Mouse (Mus musculus): ENCODE results near the gene Klhdc9. TPM values are rescaled to one million over a fixed set of nuclear protein-coding genes. Genes with fewer than 3 reads are reported as not detected.

Gene Klhdc9
- total RNA-seq, 2 experiments from 2014 or later = 6.4 to 9.2 TPM

DNA sequence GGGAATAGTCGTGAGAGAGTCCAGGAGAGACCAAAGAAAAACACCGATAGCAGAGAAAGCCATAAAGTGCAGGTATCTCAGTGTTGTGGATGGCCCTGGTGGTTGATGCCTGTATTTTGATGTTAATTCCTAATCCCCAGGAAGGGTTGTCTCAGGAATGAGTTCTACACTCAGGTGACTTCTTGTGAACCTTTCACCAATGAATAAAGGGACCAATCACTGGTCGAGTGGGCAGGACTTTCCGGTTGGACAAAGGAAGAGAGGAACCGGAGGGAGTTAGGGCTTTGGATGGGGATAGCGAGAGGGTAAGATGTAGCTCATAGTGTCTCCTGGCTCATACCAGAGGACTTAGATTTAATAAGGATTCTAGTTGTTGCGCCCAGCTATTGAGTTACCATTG is 40.9 kb downstream of the Klhdc9 start:
- DNase-seq (ENCODE audit: extremely low spot score in 1 of 2, low spot score in 1 of 2) = no peak

DNA sequence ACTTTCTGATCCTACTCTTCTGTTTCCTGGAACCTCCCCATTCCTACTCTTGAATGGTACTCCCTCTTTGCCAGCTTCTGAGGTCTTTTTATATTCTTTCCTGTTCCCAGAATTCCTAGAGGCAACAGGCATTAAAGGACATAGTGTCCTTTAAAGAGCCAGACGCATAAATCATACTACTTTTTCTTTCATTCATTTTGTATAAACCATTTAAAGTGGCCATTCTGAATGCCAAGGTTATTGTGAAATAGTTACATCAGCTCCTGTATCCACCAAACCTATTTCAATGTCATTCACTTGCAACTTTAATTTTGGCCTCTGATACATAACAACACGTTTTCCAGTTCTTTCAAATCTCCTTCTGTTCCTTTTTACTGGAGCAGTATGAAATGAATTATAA is 51.3 kb downstream of the Klhdc9 start:
- DNase-seq (ENCODE audit: extremely low spot score in 1 of 2, low spot score in 1 of 2) = no peak

Other genes starting within 250 kb of the Klhdc9 start
- 1 to 10 TPM in 1 of 2 experiments, under 1 TPM in 1; 0.52 to 1.5 TPM for gene Cfap126, start 246.9 kb downstream of the Klhdc9 start, total RNA-seq (2021)
- 100 to 1,000 TPM; 204 to 220 TPM for gene Sdhc, start 210.2 kb downstream of the Klhdc9 start, total RNA-seq (2021)
- gene Mpz, start 210.1 kb downstream of the Klhdc9 start, total RNA-seq (2021) = not detected
- 10 to 100 TPM; 42.1 to 43.6 TPM for gene Pcp4l1, start 164.5 kb downstream of the Klhdc9 start, total RNA-seq (2021)
- under 1 TPM; 0.12 to 0.15 TPM for gene Nr1i3, start 146.8 kb downstream of the Klhdc9 start, total RNA-seq (2021)
- gene Tomm40l, start 138.3 kb downstream of the Klhdc9 start, total RNA-seq (2021) = 10 to 100 TPM; 81.4 to 85.9 TPM
- gene Apoa2, start 135.7 kb downstream of the Klhdc9 start, total RNA-seq (2021) = 1 to 10 TPM; 1.9 to 2.3 TPM
- gene Fcer1g, start 126.4 kb downstream of the Klhdc9 start, total RNA-seq (2021) = 10 to 100 TPM; 13.1 to 15.8 TPM
- 10 to 100 TPM; 23.5 to 26.1 TPM for gene Adamts4, start 110.4 kb downstream of the Klhdc9 start, total RNA-seq (2021)
- 100 to 1,000 TPM; 280 to 296 TPM for gene Ndufs2, start 109.4 kb downstream of the Klhdc9 start, total RNA-seq (2021)
- 10 to 100 TPM; 63.9 to 66.7 TPM for gene B4galt3, start 90.5 kb downstream of the Klhdc9 start, total RNA-seq (2021)
- 10 to 100 TPM; 21.9 to 33.4 TPM for gene Ppox, start 79.6 kb downstream of the Klhdc9 start, total RNA-seq (2021)
- 10 to 100 TPM; 58.1 to 64.8 TPM for gene Usp21, start 72.8 kb downstream of the Klhdc9 start, total RNA-seq (2021)
- 100 to 1,000 TPM; 105 to 116 TPM for gene Ufc1, start 65.8 kb downstream of the Klhdc9 start, total RNA-seq (2021)
- 10 to 100 TPM; 34.6 to 35.4 TPM for gene Dedd, start 31.7 kb downstream of the Klhdc9 start, total RNA-seq (2021)
- 10 to 100 TPM; 45.7 to 47.3 TPM for gene Nit1, start 15.2 kb downstream of the Klhdc9 start, total RNA-seq (2021)
- 100 to 1,000 TPM; 163 to 173 TPM for gene Pfdn2, start 15.1 kb downstream of the Klhdc9 start, total RNA-seq (2021)
- 1 to 10 TPM; 3.6 to 3.7 TPM for gene Nectin4, start 9.3 kb upstream of the Klhdc9 start, total RNA-seq (2021)
- 1 to 10 TPM; 1.8 to 2.0 TPM for gene Arhgap30, start 28.2 kb upstream of the Klhdc9 start, total RNA-seq (2021)
- 100 to 1,000 TPM; 113 to 139 TPM for gene Usf1, start 50.5 kb upstream of the Klhdc9 start, total RNA-seq (2021)
- gene Tstd1, start 58.1 kb upstream of the Klhdc9 start, total RNA-seq (2021) = 1 to 10 TPM; 3.1 to 3.3 TPM
- 1 to 10 TPM; 4.7 to 5.1 TPM for gene F11r, start 76.7 kb upstream of the Klhdc9 start, total RNA-seq (2021)
- 1 to 10 TPM; 6.1 to 7.5 TPM for gene Alyref2, start 142.7 kb upstream of the Klhdc9 start, total RNA-seq (2021)
- gene Itln1, start 174.5 kb upstream of the Klhdc9 start, total RNA-seq (2021) = not detected
- gene Cd244a, start 198.4 kb upstream of the Klhdc9 start, total RNA-seq (2021) = not detected
- gene Ly9, start 246.6 kb upstream of the Klhdc9 start, total RNA-seq (2021) = under 1 TPM in 1 of 2 experiments, not detected in 1; 0.23 TPM

Data from layer of hippocampus, postnatal 25 days (tissue).